Mouse (Mus musculus) CD8-positive naive resting alpha-beta T cell, adult 2 months (primary cell): ENCODE data around the gene Plekhg4.

Source experiments
- DNase-seq, 2 experiments: peaks; one replicate each; pipeline ENCODE4 v3.0.0; 2022; ENCODE audit warnings: low read depth in 2 of 2, low spot score in 2 of 2

Plekhg4 gene

GRCm38 (mm10) chr8:105349096-105349771 is 23.8 kb upstream of the Plekhg4 start:
- DNase-seq = peak; percentile 11 to 13

- DNase-seq = no peak
Observed at GRCm38 (mm10) chr8:105350186-105350585, 22.9 kb upstream of the Plekhg4 start.

- DNase-seq = no peak
Observed at GRCm38 (mm10) chr8:105353583-105354135, 19.4 kb upstream of the Plekhg4 start.

DNA sequence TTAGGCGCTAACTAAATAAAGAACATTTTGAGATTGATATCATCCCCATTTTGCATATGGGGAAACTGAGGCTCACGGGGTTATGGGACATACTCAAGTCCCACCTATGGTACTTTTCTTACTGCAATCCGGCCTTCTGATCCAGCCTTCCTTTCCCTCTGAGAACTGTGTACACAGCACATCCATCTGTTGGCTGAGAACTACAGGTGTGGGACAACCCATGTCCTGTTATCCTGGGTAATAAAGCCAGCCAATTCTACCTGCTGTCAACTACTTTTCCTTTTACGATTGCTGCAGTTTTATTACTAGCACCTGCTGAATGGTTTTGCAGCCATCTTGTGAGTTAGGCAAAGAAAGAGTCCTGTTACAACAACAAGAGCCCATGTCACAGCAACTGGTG is 18.5 kb upstream of the Plekhg4 start:
- DNase-seq = no peak

DNA sequence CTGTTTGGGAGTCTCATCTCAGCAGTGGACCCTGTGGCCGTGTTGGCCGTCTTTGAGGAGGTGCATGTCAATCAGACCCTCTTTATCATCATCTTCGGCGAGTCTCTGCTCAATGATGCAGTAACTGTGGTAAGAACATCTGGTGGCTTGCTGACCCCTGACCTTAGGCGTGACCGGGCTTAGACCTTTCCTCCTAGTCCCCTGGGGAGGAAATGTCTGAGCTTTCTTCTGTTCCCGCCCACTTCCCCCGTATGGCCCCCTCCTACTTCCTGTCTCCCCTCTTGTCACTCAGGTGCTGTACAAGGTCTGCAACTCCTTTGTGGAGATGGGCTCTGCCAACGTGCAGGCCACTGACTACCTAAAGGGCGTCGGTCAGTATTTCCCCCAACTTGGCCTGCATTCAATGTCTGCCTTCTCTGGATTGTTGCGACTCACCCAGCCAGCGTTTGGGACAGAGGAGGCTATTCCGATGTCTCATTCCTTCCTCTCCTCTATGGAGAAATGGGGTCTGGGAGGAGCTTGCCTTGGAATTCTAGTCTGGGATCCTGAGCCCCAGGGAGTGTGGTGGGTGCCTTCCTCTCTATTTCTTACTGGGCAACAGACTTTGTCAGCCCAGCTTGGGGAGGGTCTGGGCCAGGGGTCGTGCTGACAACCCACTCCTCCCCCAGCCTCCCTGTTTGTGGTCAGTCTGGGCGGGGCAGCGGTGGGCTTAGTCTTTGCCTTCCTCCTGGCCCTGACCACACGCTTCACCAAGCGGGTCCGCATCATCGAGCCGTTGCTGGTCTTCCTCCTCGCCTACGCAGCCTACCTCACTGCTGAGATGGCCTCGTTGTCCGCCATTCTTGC is 17.7 kb upstream of the Plekhg4 start:
- no peak for DNase-seq

DNA sequence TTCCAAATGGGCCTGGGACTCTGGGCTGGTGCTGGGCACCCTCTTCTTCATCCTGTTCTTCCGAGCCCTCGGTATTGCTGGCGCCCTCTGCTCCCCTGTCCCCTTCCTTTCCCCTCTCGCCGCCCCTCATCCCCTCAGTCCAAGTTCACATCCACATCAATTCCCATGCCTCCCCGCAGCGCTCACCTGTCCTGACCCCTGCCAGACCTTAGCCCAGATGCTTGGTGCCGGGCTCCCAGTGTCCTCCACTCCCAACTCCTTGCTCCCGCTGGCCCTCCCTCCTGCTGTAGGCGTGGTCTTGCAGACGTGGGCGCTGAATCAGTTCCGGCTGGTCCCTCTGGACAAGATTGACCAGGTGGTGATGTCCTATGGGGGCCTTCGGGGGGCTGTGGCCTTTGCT is 16.4 kb upstream of the Plekhg4 start:
- DNase-seq = no peak

DNA sequence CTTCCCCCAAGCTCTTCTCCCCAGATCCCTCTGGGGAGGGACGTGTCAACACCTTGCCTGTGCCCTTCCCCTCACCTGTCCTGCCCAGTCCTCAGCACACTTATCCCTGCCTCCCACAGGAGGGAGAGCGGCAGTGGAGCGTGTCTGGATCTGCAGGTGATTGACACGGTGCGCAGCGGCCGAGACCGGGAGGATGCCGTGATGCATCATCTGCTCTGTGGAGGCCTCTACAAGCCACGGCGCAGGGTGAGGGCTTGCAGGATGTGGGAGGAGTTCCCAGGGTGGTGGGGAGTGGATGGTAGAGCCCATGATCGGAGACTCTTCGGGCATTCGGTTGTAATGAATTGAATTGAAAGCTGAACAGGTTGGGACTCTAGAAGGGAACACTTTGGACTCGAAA is 13.9 kb upstream of the Plekhg4 start:
- no peak for DNase-seq

- DNase-seq = no peak
Observed at GRCm38 (mm10) chr8:105359646-105360045, 13.4 kb upstream of the Plekhg4 start.

GRCm38 (mm10) chr8:105361751-105362702 is 11.0 kb upstream of the Plekhg4 start:
- DNase-seq = no peak

GRCm38 (mm10) chr8:105367107-105367506 is 6.0 kb upstream of the Plekhg4 start:
- DNase-seq = no peak

DNA sequence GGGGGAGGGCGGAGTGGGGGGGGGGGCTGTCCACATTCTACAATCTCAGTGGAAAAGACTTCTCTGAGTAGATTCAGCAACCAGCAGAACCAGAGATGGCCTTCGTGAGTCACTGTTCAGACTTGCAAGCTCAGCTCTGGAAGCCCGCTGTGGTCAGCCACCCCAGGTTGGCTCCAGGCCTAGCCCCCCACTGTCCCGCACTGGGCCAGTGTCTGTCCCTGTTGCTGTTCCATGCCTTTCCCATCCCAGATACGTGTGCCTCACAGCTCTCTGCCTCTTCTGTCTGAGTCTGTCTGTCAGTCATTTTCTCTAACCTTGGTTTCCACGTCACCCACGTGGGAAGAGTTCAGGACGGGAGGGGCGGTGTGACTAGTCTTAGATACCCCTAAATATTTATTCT is 601 bp upstream of the Plekhg4 start:
- DNase-seq = no peak

DNA sequence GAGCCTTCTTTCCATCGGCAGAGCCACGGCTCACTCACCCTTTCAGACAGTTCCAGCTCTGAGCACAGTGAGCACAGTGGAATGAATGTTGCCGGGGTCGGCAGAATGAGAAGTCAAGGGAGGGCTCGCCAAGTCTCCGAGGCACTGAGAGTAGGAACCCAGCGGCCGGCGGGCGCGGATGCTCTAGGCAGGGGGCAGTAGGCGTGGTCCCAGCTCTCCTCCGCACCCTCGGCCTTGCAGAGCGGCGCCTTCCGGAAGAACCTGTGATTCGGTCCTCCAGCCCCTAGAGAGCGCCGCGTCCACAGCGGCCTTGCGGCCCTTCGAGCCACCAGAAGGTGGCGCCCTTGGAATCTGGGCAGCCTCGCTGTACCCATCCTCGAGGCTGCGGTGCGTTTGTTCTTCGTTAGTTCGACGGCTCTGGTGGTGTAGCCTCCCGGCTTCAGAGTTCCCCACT is 1.5 kb downstream of the Plekhg4 start:
- DNase-seq = peak in 1 of 2 experiments; percentile 22

DNA sequence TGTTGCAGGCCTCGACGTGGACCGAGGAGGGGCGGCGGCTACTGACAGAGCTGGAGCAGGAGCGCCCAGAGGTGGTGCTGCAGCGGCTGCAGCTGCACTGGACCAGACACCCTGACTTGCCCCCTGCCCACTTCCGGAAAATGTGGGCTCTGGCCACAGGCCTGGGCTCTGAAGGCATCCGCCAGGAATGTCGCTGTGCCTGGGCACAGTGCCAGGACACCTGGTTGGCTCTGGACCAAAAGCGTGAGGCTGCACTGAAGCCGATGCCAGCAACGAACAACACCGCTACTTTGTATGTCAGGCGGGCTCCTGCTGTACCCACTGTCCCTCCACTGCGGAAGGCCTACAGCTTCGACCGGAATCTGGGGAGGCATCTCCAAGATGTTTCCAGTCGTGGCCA is 5.6 kb downstream of the Plekhg4 start:
- DNase-seq = no peak

DNA sequence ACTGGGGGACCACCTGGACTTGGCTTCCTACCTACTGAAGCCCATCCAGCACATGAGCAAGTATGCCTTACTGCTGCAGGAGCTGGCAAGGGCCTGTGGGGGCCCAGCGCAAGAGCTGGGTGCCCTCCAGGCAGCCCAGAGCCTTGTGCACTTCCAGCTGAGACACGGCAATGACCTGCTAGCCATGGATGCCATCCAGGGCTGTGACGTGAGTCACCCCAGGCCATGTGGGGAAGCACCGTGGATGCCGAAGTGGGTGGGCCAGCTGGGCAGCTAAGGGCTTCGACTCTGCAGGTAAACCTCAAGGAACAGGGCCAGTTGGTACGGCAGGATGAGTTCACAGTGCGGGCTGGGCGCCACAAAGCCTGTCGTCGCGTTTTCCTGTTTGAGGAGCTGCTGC is 7.2 kb downstream of the Plekhg4 start:
- no peak for DNase-seq

- no peak for DNase-seq
Observed at GRCm38 (mm10) chr8:105384070-105384469, 11.0 kb downstream of the Plekhg4 start.

- no peak for DNase-seq
Observed at GRCm38 (mm10) chr8:105387151-105387550, 14.1 kb downstream of the Plekhg4 start.

DNA sequence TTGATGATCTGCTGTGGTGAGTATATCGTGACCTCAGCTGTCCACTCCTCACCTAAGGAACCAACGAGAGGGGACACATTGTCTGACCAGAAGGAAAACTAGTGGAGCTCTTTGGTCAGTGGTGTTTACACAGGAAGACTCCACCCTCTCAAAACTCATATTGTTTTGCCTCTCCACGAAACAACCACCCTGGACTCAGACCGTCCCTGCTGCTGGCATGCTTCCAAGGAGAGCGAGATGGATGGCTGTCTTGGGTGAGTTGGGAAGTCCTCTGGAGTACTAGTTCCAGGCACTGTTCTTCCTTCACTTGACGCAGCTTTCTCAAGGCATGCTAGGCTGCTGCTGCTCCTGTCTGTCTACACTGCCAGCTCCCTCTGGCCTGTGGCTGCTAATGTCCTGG is 16.0 kb downstream of the Plekhg4 start:
- no peak for DNase-seq

GRCm38 (mm10) chr8:105393089-105393787 is 20.2 kb downstream of the Plekhg4 start:
- DNase-seq = no peak

- no peak for DNase-seq
Observed at GRCm38 (mm10) chr8:105393915-105394314, 20.8 kb downstream of the Plekhg4 start.

- peak in 1 of 2 experiments; percentile 7 for DNase-seq
Observed at GRCm38 (mm10) chr8:105397747-105398146, 24.7 kb downstream of the Plekhg4 start.
